Mouse (Mus musculus) telencephalon, adult 2 months (tissue): ENCODE results near the gene Angptl8.
"Not testable (repeated sequence)": the region's sequence is repeated elsewhere in the genome, so short reads cannot be mapped to it uniquely, and the experiment has no call there.

Experiments used
- DNase-seq: peaks from one replicate; pipeline ENCODE4 v3.0.0-alpha.2; 2011; ENCODE audit warnings: low read depth, low spot score

The Angptl8 gene

DNA sequence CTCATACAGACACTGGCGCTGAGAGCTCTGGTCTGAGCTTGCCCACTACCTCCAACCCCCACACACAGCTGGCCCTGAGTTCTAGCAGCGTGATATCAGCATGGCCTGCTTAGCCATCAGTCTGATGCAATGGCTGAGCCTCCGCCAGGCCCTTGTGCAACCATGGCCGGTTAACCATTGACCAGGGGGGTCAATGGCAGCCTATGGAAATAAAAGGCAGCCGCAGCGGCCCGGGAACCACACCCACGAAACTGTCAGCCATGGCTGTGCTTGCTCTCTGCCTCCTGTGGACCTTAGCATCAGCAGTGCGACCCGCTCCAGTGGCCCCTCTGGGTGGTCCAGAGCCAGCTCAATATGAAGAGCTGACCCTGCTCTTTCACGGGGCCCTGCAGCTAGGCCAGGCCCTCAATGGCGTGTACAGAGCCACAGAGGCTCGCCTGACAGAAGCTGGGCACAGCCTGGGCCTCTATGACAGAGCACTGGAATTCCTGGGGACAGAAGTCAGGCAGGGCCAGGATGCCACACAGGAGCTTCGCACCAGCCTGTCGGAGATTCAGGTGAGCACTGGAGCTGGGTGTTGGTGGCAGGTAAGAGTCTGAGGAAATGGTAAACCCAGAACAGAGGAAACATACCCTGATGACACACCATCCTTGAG is at the start of gene Angptl8:
TSS of gene Angptl8 (plus strand) at position 253 of the 655 bp plus-strand sequence.
- DNase-seq: no peak

- DNase-seq: not testable (repeated sequence)
Measured at GRCm38 (mm10) chr9:21786309-21786708, 49.0 kb upstream of the Angptl8 start.

DNA sequence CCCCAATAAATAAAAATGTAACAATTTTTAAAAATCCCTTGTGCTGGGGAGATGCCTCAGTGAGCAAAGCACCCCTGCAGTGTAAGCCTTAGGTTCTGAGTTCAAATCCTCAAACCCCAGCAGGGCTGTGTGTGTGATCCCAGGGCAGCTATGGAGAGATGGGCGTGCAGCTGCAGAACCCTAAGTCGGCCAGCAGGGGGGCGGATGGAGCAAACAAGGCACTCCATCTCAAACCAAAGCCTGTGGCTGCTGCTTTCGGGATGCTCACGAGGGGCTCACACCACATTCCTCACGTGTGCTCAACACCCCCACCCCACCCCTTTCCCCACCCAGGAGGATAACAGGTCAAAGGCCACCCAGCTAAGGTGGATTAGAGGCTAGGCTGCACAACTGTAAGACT is 48.4 kb upstream of the Angptl8 start:
- DNase-seq: no peak

DNA sequence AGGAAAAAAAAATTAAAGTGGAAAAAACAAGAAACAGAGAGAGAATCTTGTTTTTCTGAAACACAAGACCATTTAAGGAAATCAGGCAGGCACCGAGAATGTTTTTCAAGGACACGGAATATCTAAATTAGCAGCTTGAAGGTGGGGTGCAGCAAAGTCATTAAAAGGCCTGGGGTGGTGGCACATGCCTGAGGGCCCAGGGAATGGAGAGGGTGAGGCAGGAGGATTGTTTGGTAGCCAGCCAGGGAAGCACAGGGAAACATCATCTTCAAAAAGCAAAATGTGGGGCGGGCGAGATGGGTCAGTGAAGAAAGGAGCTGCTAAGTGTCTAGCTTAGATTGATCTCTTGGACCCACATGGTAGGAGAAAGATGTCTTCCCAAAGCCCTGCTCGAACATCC is 47.7 kb upstream of the Angptl8 start:
- no peak for DNase-seq

DNA sequence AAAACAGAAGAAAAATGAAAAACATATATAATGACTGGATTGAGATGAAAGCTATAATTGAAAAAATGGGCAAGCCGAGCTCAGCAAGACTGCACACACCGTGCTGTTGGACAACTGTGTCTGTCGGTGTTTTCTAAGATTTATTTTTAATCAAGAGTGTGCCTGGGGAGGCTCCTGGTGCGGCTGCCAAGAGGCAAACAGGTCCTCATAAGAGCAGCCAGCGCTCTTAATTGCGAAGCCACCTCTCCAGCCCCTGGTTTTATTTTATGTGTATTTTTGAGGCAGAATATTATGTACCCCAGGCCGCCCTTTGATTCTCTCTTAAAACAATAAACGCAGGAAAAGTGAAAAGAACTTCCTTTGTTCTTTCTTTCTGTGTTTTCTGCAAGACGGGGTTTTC is 47.1 kb upstream of the Angptl8 start:
- DNase-seq: no peak

DNA sequence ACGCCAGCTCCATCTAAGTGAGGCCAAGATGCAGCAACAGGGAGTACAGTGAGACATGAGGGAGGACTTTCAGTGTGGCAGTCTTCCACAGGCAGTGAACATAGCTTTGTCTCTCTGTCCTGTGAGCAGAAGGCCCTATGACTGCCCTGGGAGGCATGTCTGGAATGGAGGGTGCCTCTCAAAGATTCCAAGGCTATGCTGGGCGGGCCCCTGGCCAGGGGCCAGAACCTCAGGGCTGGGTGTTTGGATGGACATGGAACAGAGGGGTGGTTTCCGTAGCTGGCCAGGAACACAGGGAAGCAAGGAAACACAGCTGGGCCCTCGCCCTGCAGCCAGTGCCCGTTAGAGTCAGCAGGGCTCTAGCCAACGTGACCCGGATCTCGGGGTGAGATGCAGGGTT is 43.4 kb upstream of the Angptl8 start:
- no peak for DNase-seq

DNA sequence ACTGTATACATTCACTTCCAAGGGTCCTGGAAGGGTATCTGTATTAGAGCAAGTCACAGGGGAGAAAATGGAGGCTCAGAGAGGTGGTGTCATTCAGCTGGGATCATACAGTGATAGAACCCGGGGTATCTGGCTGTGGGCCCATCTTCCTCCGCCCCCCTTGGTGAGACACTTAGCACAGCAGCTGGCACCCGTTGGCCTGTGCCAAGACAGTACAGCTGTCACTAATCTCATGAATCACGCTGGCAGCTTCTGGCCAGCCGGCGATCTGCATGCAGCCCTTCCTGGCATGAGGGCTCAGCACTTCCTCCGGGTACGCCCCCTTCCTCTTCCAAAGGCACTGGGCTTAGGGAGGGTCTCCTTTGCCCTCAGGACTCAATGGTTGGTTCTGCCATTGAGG is 42.7 kb upstream of the Angptl8 start:
- peak; percentile 40 for DNase-seq

- not testable (repeated sequence) for DNase-seq
Measured at GRCm38 (mm10) chr9:21793507-21793906, 41.8 kb upstream of the Angptl8 start.

GRCm38 (mm10) chr9:21794344-21794834 is 40.9 kb upstream of the Angptl8 start:
- DNase-seq: no peak

- no peak for DNase-seq
Measured at GRCm38 (mm10) chr9:21794925-21795324, 40.4 kb upstream of the Angptl8 start.

- no peak for DNase-seq
Measured at GRCm38 (mm10) chr9:21795579-21795978, 39.7 kb upstream of the Angptl8 start.

- DNase-seq: no peak
Measured at GRCm38 (mm10) chr9:21796259-21796658, 39.1 kb upstream of the Angptl8 start.

GRCm38 (mm10) chr9:21796919-21797318 is 38.4 kb upstream of the Angptl8 start:
- no peak for DNase-seq

GRCm38 (mm10) chr9:21797921-21798344 is 37.4 kb upstream of the Angptl8 start:
- no peak for DNase-seq

DNA sequence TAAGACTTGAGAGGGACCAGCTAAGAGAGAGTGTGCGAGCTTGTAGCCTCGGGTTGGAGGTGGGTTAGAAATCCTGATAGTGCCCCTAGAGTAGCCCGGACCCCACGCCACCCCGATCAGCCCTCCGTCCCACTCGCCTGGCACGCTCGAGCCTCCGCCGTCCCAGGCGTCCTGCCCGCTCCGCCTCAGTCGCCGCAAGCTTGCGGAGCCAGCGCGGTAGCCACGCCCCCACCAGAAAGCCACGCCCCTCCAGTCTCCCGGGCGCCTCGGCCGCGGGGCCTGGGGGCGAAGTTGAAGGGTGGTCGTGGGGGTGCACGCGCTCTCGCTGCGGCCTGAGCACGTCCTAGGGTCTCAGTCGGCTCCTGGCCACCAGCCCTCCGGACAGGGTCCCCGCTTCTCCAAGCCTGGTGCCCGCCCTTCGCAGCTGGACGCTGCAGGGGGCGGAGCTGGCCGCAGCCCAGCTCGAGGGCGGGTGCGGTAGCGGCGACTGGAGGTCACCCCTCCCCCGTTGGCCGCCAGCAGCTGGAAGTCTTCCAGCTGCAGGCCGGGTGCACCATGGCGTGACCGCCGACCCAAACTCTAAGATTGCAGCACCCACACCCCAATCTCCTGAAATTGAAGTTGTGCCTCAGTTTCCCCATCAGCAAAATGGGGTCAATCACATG is 36.8 kb upstream of the Angptl8 start, which contains the start of gene Kank2:
TSS of gene Kank2 (minus strand) at position 400 of the 665 bp plus-strand sequence.
- no peak for DNase-seq

- no peak for DNase-seq
Measured at GRCm38 (mm10) chr9:21799010-21799350, 36.3 kb upstream of the Angptl8 start.

DNA sequence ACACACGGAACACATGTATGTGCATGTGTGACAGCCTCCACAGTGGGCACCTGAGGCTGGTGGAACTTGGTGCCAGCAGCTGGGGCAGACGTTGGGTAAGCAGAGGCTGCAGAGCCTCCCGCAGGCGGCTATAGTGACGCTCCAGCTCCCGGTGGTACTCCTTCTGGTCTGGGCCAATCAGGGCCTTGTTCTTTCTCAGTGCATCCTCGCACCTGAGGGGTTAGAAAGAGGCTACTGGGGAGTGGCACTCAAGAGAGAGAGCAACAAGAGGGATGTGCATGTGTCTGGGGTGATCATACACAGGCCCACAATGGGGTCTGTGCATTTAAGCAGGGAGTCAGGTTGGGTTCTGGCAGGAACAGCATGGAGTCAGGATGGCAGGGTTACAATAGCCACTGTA is 34.2 kb upstream of the Angptl8 start:
- DNase-seq: no peak

DNA sequence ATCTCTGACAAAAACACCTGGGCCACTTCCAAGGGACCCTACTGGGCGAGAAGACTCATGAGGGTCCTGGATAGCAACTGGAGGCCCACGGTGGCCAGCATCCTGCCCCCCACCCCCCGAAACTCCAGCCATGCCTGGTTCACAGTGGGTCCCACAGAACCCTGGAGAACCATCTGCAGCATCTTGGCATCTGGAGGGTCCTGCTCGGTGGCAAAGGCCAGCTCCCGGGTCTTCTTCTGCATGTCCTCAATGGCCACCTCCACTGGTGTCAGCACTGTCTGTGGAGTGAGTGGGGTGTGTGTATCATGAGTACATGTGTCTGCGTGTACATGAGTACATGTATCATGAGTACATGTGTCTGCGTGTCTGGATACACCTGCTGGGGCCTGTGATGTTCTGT is 33.7 kb upstream of the Angptl8 start:
- DNase-seq: no peak

DNA sequence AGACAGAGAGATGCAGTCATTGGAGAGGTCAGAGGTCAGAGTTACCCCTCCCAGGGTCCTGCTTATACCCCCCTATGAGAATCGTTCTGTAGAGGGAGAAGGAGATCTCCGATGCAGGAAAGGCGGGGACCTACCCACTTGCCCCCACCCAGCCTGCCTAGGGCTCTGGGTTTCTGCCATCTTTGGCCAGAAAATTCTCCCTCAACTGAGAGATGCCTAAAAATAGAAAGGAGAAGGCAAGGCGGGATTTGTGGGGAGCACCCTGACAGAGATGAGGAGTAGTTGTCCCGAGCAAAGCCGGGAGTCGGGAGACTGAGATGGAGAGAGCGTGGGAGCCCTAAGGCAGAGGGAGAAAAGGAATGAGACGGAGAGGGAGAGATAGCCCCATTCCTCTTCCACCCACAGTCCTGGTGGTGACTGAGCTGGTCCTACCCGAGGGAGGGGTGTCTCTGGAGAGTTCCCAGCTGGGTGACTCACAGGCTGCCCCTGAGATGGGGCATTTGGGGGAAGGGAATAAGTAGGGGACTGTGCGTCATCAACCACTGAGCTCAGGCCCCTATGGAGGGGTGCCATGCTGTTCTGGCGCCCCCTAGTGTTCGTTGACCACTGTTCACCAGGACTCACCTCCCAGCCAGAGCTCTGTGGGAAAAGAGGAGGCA is 31.2 kb upstream of the Angptl8 start:
- DNase-seq: peak; percentile 79

DNA sequence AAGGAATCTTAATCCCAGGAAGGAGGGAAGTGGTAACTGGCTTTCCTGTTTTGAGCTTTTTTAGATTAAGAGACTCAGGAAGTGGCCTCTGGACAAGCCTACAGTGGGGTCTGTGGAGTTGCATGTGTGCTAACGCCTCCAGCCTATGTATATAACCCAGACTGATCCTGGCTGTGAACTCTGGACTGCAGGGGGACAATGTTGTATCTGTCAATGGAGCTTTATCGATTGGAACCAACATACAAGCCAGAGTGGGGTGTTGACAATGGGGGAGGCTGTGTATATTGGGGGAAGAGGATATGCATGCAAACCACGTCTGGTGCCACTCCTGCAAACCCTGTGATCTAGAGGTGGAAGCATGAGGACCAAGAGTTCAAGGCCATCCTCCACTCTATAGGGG is 28.9 kb upstream of the Angptl8 start:
- no peak for DNase-seq

DNA sequence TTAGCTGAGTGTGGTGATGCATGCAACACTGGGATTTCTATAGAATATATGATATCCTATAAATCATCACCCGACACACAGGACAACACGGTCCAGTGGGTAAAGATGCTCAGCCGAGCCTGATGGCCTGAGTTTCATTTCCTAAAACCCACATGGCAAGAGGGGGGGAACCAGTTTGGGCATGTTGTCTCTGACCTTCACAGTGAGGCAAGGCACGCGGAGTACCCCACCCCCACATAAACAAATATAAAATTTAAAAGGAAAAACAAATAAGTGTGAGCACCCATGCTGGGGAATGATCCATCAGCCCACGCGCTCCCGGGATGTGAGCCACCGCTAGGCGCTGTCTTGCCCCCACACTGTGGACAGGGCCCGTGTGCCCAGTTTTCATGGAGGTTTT is 28.3 kb upstream of the Angptl8 start:
- no peak for DNase-seq

- DNase-seq: no peak
Measured at GRCm38 (mm10) chr9:21808561-21808960, 26.7 kb upstream of the Angptl8 start.

- no peak for DNase-seq
Measured at GRCm38 (mm10) chr9:21811170-21811569, 24.1 kb upstream of the Angptl8 start.
